Mouse (Mus musculus) layer of hippocampus, postnatal 10 days (tissue): ENCODE results near the gene Slc26a1. TPM values are rescaled to one million over a fixed set of nuclear protein-coding genes. Genes with fewer than 3 reads are reported as not detected.
"Not testable (repeated sequence)": the region's sequence is repeated elsewhere in the genome, so short reads cannot be mapped to it uniquely, and the experiment has no call there.

Experiments used
- DNase-seq, 2 experiments: peaks; one replicate each; pipeline ENCODE4 v3.0.0; 2021; ENCODE audit warnings: low spot score in 2 of 2
- total RNA-seq, 2 experiments: library from RNA; stranded (reverse); gene quantifications; 2 replicates each; pipeline ENCODE4 v1.2.3; 2021

The Slc26a1 gene
- total RNA-seq, 2 experiments from 2014 or later, result 2.6 to 3.2 TPM

DNA sequence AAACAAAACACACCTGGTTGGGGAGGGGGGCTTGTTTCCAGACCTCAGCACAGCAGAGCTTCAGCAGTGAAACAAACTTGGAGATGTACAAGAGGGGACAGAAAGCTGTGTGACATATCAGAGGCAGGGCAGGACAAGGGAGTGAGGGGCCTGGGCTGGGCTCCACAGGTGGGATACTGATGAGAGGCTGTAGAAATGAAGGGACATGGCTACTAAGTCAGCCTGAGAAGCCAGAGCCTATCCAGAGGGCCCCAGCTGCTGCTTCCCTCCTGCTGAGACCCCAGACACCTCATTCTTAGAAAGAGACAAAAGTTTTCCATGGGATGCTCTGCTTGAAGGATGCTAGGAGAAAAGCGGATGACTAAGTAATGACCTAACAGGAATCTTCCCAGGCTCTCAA is 16.8 kb downstream of the Slc26a1 start:
- DNase-seq, result no peak

GRCm38 (mm10) chr5:108657406-108657805 is 18.0 kb downstream of the Slc26a1 start:
- DNase-seq, result no peak

GRCm38 (mm10) chr5:108655891-108656650 is 19.3 kb downstream of the Slc26a1 start:
- DNase-seq, result peak in 1 of 2 experiments; percentile 7

DNA sequence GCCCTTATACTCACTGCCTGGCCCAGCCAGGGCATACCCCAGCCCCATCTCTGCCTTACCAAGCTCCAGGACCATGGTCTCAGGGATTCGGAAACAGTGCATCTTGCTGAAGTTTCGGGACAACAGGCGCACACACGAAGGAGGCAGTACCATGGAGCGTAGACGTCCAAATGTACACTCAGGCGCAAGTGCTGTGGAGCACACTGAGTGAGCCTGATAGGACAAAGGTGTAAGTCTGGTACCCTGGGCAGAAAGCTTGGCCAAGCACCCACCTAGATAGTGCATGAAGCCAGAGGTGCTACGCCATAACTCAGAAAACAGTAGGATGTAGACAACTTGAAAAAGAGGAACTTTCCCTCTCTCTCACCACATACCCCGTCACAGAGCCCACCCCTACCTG is 20.0 kb downstream of the Slc26a1 start:
- DNase-seq, result no peak

- no peak for DNase-seq
Measured at GRCm38 (mm10) chr5:108654444-108654990, 20.9 kb downstream of the Slc26a1 start.

GRCm38 (mm10) chr5:108653341-108653740 is 22.0 kb downstream of the Slc26a1 start:
- peak in 1 of 2 experiments; percentile 13 for DNase-seq

DNA sequence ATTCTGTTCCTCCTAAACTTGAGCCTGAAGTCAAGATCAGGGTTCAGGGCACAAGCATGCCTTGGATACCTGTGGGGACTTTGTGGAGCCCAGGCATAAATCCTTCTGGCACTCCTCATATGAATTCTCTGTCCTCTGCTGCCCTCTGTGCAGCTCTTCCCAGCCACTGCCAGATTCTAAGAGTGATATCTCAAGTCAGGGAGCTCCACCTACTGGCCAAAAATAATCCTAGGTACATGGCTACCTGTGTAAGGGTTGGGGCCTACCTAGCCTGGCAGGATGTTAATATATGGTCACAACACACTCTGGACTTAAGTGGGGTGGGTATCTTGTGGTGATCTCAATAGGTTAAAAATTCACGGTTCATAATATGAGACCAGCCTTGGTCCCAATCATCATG is 23.5 kb downstream of the Slc26a1 start:
- no peak for DNase-seq

DNA sequence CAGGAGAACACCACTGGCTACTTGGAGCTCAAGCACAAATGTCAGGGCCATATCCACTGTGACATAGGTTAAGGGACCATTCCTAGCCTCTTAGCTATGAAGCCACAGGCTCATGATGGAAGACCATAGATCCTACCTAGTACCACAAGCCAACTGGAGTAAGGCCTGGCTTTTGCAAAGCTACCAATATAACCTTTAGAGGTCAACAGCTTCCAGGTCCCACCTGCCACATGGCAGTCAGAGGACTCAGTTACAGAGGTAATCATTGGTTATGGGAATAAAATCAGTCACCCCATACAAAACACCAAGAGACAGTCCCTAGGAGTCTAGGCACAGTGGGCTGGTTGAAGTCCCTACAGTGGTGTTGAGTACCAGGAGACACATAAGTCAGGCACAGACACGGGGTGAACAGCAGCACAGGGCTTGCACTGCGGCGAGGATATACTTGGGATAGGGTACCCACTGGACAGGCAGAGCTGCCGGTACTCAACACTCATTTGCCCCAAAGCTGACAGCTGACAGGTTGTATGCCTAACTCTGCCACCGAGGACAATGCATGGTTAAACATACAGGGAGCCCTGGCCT is 24.1 kb downstream of the Slc26a1 start:
- DNase-seq, result no peak

- no peak for DNase-seq
Measured at GRCm38 (mm10) chr5:108650341-108650740, 25.0 kb downstream of the Slc26a1 start.

GRCm38 (mm10) chr5:108648937-108649576 is 26.3 kb downstream of the Slc26a1 start:
- no peak for DNase-seq

DNA sequence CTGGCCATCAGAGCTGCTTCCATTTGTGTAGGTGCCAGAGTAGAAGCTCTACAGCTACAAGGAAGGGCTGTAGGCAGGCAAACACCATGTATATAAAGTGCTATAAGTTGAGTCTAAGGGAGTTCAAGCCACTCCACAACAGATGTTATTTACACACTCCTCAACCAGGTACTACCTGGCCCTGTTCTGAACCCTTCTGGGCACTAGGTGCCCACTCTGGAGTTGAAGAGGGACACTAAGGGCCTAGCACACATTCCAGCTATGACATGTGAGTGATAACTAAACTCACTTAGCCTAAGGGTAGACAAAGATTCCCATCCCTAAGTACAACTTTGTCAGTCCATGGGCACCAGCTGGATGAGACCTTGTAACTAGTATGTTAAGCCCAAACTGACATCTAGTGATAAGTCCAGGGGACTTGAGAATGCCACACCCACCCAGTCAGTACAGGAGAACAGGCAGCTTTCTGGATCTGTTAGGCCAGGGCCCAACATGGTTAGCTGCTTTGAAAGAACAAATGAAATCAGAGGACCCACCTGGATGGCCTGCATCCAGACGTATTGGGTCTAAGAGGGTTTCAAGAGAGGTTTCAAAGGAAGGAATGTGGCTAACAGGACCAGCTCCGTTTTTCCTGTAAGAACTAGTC is 27.4 kb downstream of the Slc26a1 start:
- no peak for DNase-seq

GRCm38 (mm10) chr5:108647311-108647710 is 28.1 kb downstream of the Slc26a1 start:
- no peak for DNase-seq

- no peak for DNase-seq
Measured at GRCm38 (mm10) chr5:108646343-108646660, 29.1 kb downstream of the Slc26a1 start.

DNA sequence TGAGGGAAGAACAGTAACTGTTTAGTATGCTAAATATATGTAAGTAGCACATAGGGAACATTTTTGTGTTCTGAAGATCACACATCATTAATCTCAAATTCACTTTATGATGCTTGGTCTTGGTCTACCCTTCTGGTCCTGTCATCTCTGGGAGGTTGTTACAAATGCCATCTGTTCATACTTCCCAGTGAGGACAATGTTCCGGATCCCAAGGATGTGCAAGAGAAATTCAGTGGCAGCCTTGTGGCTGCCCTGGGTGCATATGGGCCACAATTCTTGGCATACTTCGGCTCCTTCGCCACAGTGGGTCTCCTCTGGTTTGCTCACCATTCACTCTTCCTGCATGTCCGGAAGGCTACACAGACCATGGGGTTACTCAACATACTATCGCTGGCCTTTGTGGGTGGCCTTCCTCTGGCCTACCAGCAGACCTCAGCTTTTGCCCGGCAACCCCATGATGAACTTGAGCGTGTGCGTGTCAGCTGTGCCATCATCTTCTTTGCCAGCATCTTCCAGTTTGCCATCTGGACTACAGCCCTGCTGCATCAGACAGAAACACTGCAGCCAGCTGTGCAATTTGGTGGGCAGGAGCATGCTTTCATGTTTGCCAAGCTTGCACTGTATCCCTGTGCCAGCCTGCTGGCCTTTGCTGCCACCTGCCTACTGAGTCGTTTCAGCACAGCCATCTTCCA is 29.6 kb downstream of the Slc26a1 start:
- DNase-seq, result peak; percentile 46 to 62

GRCm38 (mm10) chr5:108643674-108644073 is 31.7 kb downstream of the Slc26a1 start:
- DNase-seq, result no peak

DNA sequence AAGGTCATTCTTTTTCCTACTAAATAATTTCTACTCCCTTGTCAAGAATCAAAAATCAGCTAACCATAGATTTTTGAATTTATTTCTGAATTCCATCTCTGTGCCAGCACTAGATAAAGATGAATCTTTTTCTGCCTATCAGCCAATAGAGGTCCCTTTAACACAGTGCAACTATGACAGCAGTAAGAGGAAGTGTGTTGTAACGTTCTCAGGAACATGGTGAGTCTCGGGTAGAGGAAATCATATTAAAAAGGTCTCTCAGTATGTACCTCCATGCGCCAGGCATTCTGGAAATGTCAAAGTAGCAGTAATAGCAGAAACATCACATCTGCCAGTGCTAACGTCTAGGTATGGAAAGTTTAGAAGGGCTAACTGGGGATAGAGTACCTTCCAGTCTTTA is 39.2 kb downstream of the Slc26a1 start:
- no peak for DNase-seq

GRCm38 (mm10) chr5:108634088-108634487 is 41.3 kb downstream of the Slc26a1 start:
- DNase-seq, result not testable (repeated sequence)

DNA sequence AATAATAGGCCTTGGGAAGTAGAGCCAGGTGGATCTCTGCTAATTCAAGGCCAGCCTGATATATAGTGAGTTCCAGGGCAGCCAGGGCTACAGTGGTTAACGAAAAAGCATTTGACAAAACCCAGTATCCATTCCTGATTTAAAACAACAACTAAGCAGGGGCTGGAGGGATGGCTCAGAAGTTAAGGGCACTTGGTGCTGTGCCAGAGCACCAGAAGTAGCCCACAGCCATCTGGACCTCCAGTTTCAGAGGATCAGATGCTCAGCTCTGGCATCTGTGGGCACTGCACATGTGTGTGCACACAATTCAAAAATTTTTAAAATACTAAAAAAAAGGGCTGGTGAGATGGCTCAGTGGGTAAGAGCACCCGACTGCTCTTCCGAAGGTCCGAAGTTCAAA is 41.7 kb downstream of the Slc26a1 start:
- no peak for DNase-seq

DNA sequence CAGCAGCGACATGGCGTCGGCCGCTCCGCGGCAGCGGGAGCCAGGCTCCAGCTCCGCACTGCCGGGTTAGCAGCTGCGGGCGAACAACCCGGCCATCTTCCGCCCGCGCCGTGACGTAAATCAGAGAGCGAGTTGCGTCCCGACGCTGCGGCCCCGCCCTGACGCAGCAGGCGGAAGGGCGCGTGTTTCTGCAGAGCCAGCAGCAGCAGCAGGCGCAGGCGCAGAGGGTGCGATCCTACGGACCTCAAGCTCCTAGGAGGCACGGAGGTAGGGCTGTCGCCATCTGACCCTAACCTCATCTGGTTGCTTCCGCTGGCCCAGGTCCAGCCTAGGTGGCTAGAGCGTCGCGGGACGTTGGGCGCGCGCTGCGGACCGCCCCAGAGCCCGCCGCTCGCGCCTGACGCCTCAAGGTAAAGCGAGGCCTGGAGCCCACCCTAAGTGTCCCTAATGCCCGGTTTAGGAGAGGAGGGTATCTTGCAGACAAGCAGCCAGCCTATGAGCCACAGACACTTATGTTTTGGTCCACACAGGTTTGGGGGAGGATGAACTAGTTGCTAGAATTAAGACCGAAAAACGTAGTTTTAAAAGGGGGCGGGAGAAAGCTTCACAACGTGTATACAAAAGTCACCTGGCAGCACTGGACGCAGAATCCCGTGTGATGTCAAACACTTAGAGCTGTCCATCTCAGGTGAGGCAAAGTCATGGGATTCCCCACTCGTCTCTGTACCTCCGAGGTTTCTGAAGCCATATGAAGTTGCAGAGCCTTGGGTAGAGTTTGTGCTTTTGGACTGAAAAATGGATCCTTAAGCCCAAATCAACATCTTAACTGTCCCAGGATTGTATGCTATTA is 45.5 kb downstream of the Slc26a1 start, which contains the start of the genes Gak and Tmem175:
Gene Gak, minus strand, starts transcription at position 122 of the 850 bp plus-strand sequence.
Gene Tmem175, plus strand, starts transcription at position 137 of the 850 bp plus-strand sequence.
- DNase-seq, result peak; percentile 88 to 91
